Mouse (Mus musculus): ENCODE data around the gene Fbp1.
"Not testable (repeated sequence)": the region's sequence is repeated elsewhere in the genome, so short reads cannot be mapped to it uniquely, and the experiment has no call there.

Fbp1 gene

DNA sequence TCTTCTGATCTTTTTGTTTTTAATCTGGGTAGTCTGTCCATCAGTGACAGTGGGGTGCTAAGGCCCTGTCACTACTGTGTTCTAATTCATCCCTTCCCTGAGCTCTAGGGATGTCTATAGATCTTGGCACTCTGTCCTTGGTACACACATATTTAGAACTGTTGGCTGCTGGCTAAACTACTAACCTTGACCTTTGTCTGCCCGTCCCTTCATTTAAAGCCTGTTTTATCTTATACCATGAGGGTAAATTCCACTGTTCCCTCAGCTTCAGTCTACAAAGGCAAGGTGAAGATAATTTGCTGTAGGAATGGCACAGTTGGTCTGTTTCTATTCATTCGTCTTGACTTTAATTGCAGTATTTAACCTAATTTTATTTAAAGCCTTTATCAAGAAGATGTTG, 55.8 kb downstream of the Fbp1 start:
- DNase-seq, result no peak

DNA sequence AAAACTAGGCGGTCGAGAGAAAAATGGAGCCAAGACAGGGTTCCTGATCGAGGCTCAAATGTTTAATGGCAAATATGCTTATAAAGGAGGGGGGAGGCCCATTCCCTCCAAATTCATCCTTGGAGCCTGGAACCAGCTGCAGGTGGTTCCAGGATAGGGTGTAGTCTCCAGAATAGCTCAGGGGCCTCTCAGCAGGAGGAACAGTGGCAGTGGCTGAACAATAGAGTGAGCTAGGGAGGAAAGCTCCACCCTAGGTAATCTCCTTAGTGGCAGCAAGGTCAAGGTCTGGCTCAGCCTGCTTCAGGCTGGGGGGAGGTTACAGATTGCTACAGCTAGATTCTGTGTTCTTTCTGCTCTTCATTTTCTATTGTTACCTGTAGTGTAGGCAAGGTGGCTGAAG, 72.4 kb downstream of the Fbp1 start:
- not testable (repeated sequence) for DNase-seq

Data from lung, postnatal 14 days (tissue).